Mouse (Mus musculus) thymus, adult 18-20 months (tissue): ENCODE results near the gene Bcar3.

Source experiments
- DNase-seq, 2 experiments: peaks; one replicate each; pipeline ENCODE4 v3.0.0; 2022; ENCODE audit warnings: mixed read lengths in 2 of 2

Bcar3 gene

GRCm38 (mm10) chr3:122461932-122462871 is 168.3 kb downstream of the Bcar3 start:
- no peak for DNase-seq

- no peak for DNase-seq
These were observed 169.2 kb downstream of the Bcar3 start for GRCm38 (mm10) chr3:122463166-122463565.

- DNase-seq = no peak
These were observed 172.3 kb downstream of the Bcar3 start for GRCm38 (mm10) chr3:122466100-122466730.

- DNase-seq = no peak
These were observed 174.0 kb downstream of the Bcar3 start for GRCm38 (mm10) chr3:122467977-122468376.

GRCm38 (mm10) chr3:122470326-122471016 is 176.5 kb downstream of the Bcar3 start:
- DNase-seq = no peak

- no peak for DNase-seq
These were observed 177.2 kb downstream of the Bcar3 start for GRCm38 (mm10) chr3:122471017-122471721.

GRCm38 (mm10) chr3:122472412-122472811 is 178.5 kb downstream of the Bcar3 start:
- DNase-seq = no peak

- no peak for DNase-seq
These were observed 179.6 kb downstream of the Bcar3 start for GRCm38 (mm10) chr3:122473523-122474034.

GRCm38 (mm10) chr3:122474067-122474466 is 180.1 kb downstream of the Bcar3 start:
- peak; percentile 23 to 51 for DNase-seq

GRCm38 (mm10) chr3:122474796-122475195 is 180.9 kb downstream of the Bcar3 start:
- no peak for DNase-seq

- DNase-seq = no peak
These were observed 181.8 kb downstream of the Bcar3 start for GRCm38 (mm10) chr3:122475735-122476134.

- no peak for DNase-seq
These were observed 182.7 kb downstream of the Bcar3 start for GRCm38 (mm10) chr3:122476656-122477055.

- no peak for DNase-seq
These were observed 183.6 kb downstream of the Bcar3 start for GRCm38 (mm10) chr3:122477541-122477940.

- DNase-seq = no peak
These were observed 184.8 kb downstream of the Bcar3 start for GRCm38 (mm10) chr3:122478735-122479134.

GRCm38 (mm10) chr3:122480065-122480675 is 186.2 kb downstream of the Bcar3 start:
- no peak for DNase-seq

GRCm38 (mm10) chr3:122480986-122481385 is 187.1 kb downstream of the Bcar3 start:
- DNase-seq = no peak

- DNase-seq = no peak
These were observed 188.2 kb downstream of the Bcar3 start for GRCm38 (mm10) chr3:122481891-122482739.

- DNase-seq = no peak
These were observed 189.3 kb downstream of the Bcar3 start for GRCm38 (mm10) chr3:122483066-122483782.

- DNase-seq = no peak
These were observed 189.8 kb downstream of the Bcar3 start for GRCm38 (mm10) chr3:122483783-122484130.

GRCm38 (mm10) chr3:122484301-122484700 is 190.4 kb downstream of the Bcar3 start:
- no peak for DNase-seq
